Mouse (Mus musculus): ENCODE results near the gene Wfdc3.

Gene Wfdc3

DNA sequence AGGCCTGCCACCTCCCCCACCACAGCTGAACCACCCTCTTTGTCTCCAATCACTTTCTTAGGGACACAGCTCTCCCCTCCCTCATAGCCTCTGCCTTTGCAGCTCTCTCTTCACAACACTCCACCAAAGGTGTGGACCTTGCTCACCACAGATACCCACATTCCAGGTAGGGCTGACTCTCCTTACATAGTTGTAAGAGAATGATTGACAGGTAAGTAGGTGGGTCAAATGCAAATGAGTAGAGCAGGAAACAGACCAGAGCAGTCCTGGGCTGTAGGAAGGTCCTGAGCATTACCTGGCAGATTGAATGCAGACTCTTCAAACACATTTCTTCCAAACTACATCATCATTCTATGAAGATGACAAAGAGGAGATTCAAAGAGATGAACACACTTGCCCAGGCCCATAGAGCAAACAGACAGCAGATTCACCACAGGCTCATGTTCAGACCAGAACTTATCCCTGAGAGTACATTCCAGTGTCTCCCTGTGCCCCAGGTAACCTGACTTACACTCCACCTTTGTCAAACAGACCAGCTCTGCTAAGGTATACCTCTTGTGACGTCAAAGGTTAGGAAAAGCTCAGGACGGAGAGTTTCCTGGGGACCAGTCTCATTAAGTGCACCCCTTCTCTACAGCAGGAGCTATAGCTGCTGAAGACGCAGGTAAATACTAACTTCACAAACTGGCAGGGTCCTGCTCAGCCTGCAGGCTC, 8.2 kb downstream of the Wfdc3 start:
- CTCF ChIA-PET, result interaction anchor here in 3 of 4 experiments (0.6 to 2.9 kb wide), 11 partner anchors 8 to 984 kb away, joined by 3 to 14 read pairs (median 4); partner anchors contain the start of genes Dnttip1 (in 1 of the 3) and Wfdc3 (in 1 of the 3)
- POLR2A ChIA-PET, result interaction anchor here in 2 of 4 experiments (0.7 to 1.7 kb wide), 4 partner anchors 11 to 119 kb away, joined by 5 to 6 read pairs (median 5); partner anchors contain the start of genes Pltp (in 1 of the 2) and Ube2c (in 1 of the 2)

- ChIA-PET CTCF (interaction anchor here in 3 of 4 experiments (0.6 to 1.9 kb wide), 5 partner anchors 9 to 334 kb away, joined by 3 to 13 read pairs (median 4); no protein-coding TSS in a partner anchor), POLR2A (interaction anchor here in 2 of 4 experiments (0.5 to 1.0 kb wide), 3 partner anchors 33 to 179 kb away, joined by 3 read pairs; no protein-coding TSS in a partner anchor)
Observed at GRCm38 (mm10) chr2:164735446-164735845, 10.3 kb downstream of the Wfdc3 start.

DNA sequence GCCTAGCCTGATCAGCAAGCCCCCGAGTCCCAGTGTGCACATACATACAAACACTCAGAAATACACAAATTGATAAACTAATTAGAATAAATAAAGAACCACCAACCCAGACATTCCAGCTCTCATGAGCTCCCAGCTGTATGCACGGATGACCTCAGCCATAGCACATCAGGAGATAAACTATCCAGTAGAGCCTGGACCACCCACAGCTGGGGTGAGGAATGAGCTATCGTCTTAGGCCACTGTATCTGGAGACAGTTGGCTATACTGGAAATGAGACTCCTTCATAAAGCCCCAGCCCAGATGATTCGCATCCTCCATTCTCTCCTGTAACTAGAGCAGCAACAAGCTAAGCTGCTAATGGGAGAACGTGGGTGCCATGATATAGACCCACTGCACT, 10.9 kb downstream of the Wfdc3 start:
- ChIA-PET POLR2A (interaction anchor here in 2 of 4 experiments (1.3 to 1.8 kb wide), 2 partner anchors 14 to 27 kb away, joined by 3 to 7 read pairs; no protein-coding TSS in a partner anchor), CTCF (interaction anchor here in 3 of 4 experiments (0.6 to 1.9 kb wide), 5 partner anchors 9 to 334 kb away, joined by 3 to 6 read pairs (median 4); no protein-coding TSS in a partner anchor)

DNA sequence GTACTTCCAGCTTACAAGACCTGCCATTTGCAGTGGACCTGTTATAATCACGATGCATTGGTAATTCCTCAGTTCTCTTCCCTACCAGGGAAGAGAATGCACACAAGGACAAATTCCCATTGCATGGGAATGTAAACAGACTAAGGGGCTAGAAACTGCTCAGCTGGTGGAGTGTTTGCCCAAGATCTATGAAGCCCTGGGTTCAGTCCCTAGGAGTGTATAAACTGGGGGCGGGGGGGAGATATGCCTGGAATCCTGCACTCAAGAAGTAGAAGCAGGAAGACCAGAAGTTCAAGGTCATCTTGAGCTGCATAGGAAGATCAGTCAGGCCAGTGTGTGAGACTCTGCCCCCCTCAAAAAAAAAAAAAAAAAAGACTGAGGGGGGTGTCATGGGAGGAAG, 12.5 kb downstream of the Wfdc3 start:
- CTCF ChIA-PET, result interaction anchor here in 2 of 4 experiments (0.6 to 1.2 kb wide), 4 partner anchors 48 to 639 kb away, joined by 3 read pairs; no protein-coding TSS in a partner anchor
- POLR2A ChIA-PET, result interaction anchor here in 3 of 4 experiments (0.6 to 1.8 kb wide), 3 partner anchors 15 to 129 kb away, joined by 3 to 7 read pairs (median 3); no protein-coding TSS in a partner anchor

- ChIA-PET CTCF (interaction anchor here in 3 of 4 experiments (0.6 to 1.6 kb wide), 3 partner anchors 53 to 711 kb away, joined by 3 to 4 read pairs (median 4); no protein-coding TSS in a partner anchor), POLR2A (no interaction called here)
Observed at GRCm38 (mm10) chr2:164731719-164732118, 14.0 kb downstream of the Wfdc3 start.

- ChIA-PET POLR2A (interaction anchor here in 3 of 4 experiments (0.6 to 2.2 kb wide), 5 partner anchors 11 to 147 kb away, joined by 3 to 8 read pairs (median 5); partner anchors contain the start of genes Acot8 (in 1 of the 3) and Zswim3 (in 1 of the 3)), CTCF (interaction anchor here (0.6 to 2.7 kb wide), 61 partner anchors 8 to 336 kb away, joined by 3 to 53 read pairs (median 5); partner anchors contain the start of genes Eppin (in 2 of the 4), Gm20458 (in 2 of the 4), Wfdc10 (in 2 of the 4) and Wfdc9 (in 2 of the 4))
Observed at GRCm38 (mm10) chr2:164725895-164726619, 19.7 kb downstream of the Wfdc3 start.

DNA sequence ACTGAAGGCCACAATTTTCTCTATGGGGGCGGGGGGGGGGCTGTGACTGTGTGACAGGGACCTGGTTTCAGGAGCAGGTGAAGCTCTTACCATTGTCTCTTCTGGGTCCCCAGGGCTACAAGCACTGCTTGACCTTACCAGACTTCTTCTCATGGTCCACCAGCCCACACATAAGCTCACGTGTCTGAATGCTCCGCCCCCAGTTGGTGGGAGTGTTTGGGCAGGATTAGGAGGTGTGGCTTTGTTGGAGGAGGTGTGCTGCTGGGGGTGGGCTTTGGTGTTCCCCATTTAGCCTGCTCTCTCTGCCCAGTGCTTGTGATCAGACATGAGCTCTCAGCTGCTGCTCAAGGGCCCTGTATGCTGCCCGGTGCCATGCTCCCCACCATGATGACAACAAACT, 22.5 kb downstream of the Wfdc3 start:
- POLR2A ChIA-PET, result interaction anchor here in 2 of 4 experiments (0.6 to 1.3 kb wide), 4 partner anchors 23 to 210 kb away, joined by 3 to 6 read pairs (median 4); partner anchors contain the start of gene Pcif1 (in 1 of the 2)
- CTCF ChIA-PET, result interaction anchor here (0.5 to 1.4 kb wide), 6 partner anchors 47 to 306 kb away, joined by 3 to 6 read pairs (median 4); partner anchors contain the start of genes Wfdc10 (in 2 of the 4) and Wfdc9 (in 2 of the 4)

DNA sequence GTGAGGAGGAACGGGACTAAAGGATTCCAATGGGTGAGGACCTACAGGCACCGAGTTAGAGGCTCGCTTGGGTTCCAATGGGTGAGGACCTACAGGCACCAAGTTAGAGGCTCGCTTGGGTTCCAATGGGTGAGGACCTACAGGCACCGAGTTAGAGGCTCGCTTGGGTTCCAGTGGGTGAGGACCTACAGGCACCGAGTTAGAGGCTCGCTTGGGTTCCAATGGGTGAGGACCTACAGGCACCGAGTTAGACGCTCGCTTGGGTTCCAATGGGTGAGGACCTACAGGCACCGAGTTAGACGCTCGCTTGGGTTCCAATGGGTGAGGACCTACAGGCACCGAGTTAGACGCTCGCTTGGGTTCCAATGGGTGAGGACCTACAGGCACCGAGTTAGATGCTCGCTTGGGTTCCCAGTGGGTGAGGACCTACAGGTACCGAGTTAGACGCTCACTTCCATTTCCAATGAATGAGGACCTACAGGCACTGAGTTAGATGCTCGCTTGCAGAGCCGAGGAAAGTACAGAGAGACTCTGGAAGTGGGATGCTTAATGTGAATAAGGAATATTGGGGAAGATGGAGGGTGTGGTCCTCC, 29.4 kb downstream of the Wfdc3 start:
- POLR2A ChIA-PET, result interaction anchor here in 1 of 4 experiments (0.7 kb wide), 1 partner anchor 16 kb away, joined by 3 read pairs; no protein-coding TSS in a partner anchor

DNA sequence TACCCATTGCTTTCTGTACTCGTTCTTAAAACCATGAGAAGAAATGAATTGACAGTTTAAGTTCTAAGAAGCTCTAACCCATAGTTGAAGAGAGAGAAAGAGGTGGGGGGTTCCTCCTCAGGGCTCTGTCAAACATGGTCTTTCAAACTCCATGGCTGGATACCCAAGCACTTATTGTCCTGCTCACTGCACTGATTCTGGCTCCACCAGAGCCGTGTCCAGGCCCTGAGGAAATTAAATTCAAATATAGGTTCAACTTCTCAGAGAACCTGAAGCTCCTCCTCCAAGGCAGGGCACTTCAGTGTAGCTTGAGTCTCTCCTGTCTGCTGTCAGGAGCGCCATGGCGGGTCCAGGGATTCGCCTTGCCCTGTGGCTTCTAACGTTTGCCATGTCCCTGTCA, 30.7 kb downstream of the Wfdc3 start, which contains the start of gene Spint5:
Spint5 (plus strand) TSS at position 301 of the 400 bp plus-strand sequence.
- POLR2A ChIA-PET, result no interaction called here

More for the DNA sequence above, 29.4 kb downstream of the Wfdc3 start:
- CTCF ChIA-PET, result interaction anchor here in 1 of 4 experiments (0.7 kb wide), 1 partner anchor 146 kb away, joined by 3 read pairs; no protein-coding TSS in a partner anchor

DNA sequence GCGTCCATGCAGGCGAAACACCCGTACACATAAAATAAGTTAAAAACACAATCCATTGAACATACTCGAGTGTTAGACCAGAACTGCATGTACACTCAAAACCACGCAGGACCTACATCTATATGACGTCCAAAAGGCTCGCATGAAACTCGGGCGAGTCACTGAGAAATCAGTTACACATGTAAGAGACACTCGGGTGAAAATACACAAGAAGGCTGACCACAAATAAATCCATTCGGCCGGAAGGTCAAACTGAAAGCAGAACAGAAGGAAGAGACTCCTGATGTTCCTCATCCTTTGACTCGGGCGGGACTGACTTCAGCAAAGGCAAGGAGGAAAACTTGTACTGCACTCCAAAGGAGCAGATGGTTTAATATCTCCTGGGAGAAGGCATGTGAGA, 39.7 kb downstream of the Wfdc3 start:
- CTCF ChIA-PET, result no interaction called here
- POLR2A ChIA-PET, result interaction anchor here in 1 of 4 experiments (0.6 kb wide), 2 partner anchors 19 to 954 kb away, joined by 3 to 6 read pairs; no protein-coding TSS in a partner anchor

More for the DNA sequence above, 30.7 kb downstream of the Wfdc3 start, which contains the start of gene Spint5:
- CTCF ChIA-PET, result no interaction called here

GRCm38 (mm10) chr2:164705328-164705727, 40.4 kb downstream of the Wfdc3 start:
- POLR2A ChIA-PET, result no interaction called here
- CTCF ChIA-PET, result no interaction called here

- CTCF ChIA-PET, result interaction anchor here in 3 of 4 experiments (0.5 to 1.4 kb wide), 9 partner anchors 13 to 709 kb away, joined by 3 to 14 read pairs (median 3); partner anchors contain the start of genes Wfdc10 (in 1 of the 3) and Wfdc9 (in 1 of the 3)
- POLR2A ChIA-PET, result no interaction called here
Observed at GRCm38 (mm10) chr2:164704235-164704634, 41.5 kb downstream of the Wfdc3 start.

- ChIA-PET CTCF (interaction anchor here in 3 of 4 experiments (1.0 to 2.2 kb wide), 4 partner anchors 23 to 183 kb away, joined by 3 to 7 read pairs (median 3); partner anchors contain the start of genes Wfdc10 (in 1 of the 3) and Wfdc9 (in 1 of the 3)), POLR2A (no interaction called here)
Observed at GRCm38 (mm10) chr2:164701761-164702160, 44.0 kb downstream of the Wfdc3 start.

DNA sequence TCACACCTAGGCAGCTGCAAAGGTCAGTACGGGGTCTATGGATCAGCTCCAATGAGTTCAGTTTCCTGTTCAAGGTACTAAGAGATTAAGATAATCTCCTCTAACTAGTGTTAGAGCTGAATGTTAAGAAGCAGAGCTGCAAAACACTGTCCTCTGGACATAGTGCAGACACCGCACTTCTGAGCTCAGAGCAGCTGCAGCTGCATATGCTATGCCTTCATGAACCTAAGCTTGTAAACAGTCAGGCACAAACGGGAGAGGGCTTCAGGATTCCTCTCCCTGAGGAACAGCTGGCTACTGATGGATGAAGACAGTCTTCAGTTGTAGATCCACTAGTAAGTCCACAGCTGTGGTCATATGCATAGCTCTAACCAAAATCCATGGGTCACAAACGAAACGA, 44.8 kb downstream of the Wfdc3 start:
- POLR2A ChIA-PET, result interaction anchor here in 1 of 4 experiments (0.6 kb wide), 1 partner anchor 26 kb away, joined by 3 read pairs; no protein-coding TSS in a partner anchor

DNA sequence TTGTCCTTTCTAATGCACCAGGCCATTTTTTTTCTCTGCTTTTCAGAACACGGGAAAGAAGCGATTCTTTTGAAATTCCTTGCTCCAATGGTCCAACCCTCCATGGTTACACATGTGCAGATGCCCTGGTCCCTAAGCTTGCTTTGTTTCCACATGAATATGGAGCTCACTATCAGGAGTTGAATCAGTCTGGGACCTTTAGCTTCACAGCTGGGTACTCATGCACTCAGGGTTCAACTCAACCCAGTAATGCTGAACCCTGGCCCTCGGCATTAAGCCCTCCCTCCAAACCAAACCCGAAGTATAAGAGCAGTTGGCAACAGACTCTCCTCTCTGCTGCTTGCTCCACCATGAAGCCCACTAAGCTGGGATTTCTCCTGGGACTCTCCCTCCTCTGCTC, 47.5 kb downstream of the Wfdc3 start, which contains the start of gene Spint4:
Spint4 (plus strand) TSS at position 301 of the 400 bp plus-strand sequence.
- ChIA-PET POLR2A (interaction anchor here in 1 of 4 experiments (0.5 kb wide), 1 partner anchor 38 kb away, joined by 3 read pairs; no protein-coding TSS in a partner anchor), CTCF (interaction anchor here in 1 of 4 experiments (1.2 kb wide), 1 partner anchor 19 kb away, joined by 3 read pairs; no protein-coding TSS in a partner anchor)

More for the DNA sequence above, 44.8 kb downstream of the Wfdc3 start:
- CTCF ChIA-PET, result interaction anchor here (0.5 to 2.2 kb wide), 15 partner anchors 22 to 839 kb away, joined by 3 to 7 read pairs (median 4); partner anchors contain the start of genes Wfdc10 (in 2 of the 4) and Wfdc9 (in 2 of the 4)

DNA sequence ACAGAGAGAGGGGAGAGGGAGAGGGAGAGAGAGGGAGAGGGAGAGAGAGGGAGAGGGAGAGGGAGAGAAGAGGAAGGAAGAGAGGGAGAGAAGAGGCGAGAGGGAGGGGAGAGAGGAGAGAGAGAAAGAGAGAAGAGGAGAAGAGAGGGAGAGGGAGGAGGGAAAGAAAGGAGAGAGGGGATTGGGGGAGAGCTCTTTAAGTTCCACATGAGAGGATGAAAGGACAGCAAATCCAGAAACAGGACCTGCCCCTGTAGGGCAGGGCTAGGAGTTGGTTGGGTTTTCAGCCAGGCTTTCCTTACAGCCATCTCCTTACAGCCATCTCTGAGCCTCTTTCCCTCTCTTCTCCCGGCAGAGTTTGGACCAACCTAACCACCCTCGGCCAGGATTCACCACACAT, 60.9 kb downstream of the Wfdc3 start, which contains the start of gene Wfdc13:
Wfdc13 (plus strand) TSS at position 301 of the 400 bp plus-strand sequence.
- CTCF ChIA-PET, result interaction anchor here in 1 of 4 experiments (1.2 kb wide), 1 partner anchor 29 kb away, joined by 3 read pairs; the partner anchor contains the start of genes Wfdc10 and Wfdc9
- POLR2A ChIA-PET, result interaction anchor here in 1 of 4 experiments (0.6 kb wide), 1 partner anchor 81 kb away, joined by 4 read pairs; no protein-coding TSS in a partner anchor
